Mouse (Mus musculus) gastrocnemius, adult 8-10 months (tissue): ENCODE measurements around the gene Olfr450. TPM values are rescaled to one million over a fixed set of nuclear protein-coding genes. Genes with fewer than 3 reads are reported as not detected.

Source experiments
- DNase-seq, 2 experiments: peaks; one replicate each; pipeline ENCODE4 v3.0.0; 2022; ENCODE audit warnings: low spot score in 2 of 2
- total RNA-seq, 4 experiments: library from RNA; stranded (reverse); gene quantifications; 2 replicates each; pipeline ENCODE4 v1.2.4; 2022

The Olfr450 gene
- not detected for total RNA-seq

DNA sequence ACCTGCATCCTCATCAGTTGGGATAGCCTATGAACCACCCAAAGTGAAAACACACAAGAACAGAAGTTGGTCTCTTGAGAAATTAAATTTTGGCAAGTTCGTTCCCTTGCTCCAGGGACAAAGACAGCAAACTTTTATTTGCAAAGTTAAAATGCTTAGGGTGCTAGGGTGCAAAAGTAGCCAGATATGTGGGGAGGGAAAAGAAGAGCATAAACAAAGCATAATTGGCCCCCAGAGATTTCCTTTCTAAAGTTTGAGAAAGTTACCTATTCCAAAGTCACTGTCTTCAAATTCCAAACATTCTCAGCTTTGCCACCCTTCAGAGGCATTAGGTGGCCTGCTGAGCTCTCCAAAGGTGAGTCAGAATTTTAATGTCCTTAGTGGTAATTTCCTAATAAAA lies at the start of gene Olfr450:
Gene Olfr450, plus strand, starts transcription at position 301 of the 400 bp plus-strand sequence.
- DNase-seq: no peak

DNA sequence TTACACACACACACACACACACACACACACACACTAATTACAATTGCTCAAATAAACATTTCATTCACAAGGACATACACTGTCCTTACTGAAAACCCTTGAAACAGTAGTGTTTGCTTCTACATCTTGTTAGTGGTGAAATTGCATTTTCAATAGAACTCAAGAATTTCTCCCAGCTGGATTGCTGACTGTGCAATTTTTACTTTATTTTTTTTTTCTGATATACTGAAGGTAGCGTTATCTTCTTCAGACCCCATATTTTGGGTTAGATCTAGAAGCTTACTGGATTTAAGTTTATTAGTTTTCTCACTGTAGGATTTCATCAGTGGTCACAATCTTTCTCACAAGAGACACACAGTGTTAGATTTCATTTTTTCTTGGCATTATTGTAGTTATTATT lies 34.7 kb upstream of the Olfr450 start:
- no peak for DNase-seq

DNA sequence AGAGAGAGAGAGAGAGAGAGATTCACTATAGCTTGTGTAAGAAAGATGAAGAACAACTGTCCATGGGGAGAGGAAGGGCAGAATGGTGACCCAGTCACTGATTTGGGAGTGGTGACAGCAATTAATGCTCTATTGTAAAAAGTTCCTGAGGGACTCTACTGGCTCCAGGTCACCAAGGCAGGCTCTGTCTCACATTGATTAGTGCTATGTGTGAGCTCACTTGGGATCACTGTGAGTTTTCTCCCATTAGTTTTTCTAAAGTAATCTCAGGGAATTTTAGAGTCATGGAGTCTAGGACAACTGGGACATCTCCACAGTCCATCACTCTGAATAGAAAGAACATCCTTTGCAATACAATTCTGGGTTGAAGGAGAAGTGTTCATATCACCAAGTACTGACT lies 26.9 kb upstream of the Olfr450 start, which contains the start of gene Olfr452:
Gene Olfr452, plus strand, starts transcription at position 301 of the 400 bp plus-strand sequence.
- no peak for DNase-seq

DNA sequence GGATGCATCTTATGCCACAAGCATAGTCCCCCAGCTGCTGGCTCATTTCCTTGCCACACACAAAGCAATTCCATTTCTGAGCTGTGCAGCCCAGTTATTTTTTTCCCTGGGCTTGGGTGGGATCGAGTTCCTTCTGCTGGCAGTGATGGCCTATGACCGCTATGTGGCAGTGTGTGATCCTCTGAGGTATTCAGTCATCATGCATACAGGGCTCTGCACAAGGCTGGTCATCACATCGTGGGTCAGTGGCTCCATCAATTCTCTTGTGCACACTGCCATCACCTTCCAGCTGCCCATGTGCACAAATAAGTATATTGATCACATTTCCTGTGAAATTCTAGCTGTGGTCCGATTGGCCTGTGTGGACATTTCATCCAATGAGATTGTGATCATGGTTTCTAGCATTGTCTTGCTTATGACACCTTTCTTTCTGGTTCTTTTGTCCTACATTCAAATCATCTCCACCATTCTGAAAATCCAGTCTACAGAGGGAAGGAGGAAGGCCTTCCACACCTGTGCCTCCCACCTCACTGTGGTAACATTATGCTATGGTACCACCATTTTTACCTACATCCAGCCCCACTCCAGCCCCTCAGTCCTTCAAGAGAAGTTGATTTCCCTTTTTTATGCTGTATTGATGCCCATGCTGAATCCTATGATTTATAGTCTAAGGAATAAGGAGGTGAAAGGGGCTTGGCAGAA lies 21.3 kb upstream of the Olfr450 start:
- no peak for DNase-seq

DNA sequence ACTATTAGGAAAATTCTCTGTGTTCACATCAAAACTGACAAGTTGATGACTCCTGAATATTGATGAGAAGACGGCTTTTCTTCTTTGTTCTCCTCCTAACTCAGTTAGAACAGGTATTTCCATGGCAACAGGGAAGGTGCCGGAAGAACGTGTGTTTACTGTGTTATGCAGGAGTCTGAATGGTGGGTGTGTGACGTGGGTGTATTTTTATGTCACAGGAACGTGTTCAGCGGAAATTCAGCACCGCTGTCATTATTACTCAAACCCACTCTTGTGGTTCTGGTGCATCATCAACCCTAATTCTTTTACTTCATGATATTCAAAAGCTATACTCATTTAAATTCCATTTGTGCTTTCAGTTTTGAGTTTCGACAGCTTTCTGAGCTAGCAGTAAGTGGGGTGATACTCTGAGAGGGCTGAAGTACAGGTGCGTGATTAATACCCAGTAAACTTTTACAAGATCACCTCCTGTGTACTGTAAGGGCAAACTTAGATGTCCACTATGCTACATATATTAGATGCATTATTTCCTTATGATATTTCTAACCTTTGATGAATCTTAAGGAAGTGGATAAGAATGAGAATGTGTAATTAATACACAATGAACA lies 20.7 kb upstream of the Olfr450 start:
- no peak for DNase-seq

DNA sequence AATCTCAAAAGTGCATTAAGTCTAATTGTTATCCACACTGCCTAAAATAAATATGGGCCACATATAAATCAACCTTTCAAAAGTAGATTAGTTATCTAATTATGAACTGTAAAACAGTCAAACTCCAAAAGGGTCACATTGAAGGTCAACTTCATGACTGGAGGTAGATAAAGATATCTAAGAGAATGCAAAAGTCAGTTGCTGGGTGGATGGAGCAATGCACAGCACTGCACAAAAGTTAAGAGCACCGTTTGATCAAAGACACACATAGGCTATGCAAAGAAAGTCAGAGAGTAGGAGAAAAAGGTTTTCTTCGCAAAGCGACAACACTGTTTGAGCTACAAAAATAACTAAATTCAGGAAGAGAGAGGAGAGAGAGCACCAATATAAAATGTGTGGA lies 16.8 kb upstream of the Olfr450 start:
- no peak for DNase-seq

DNA sequence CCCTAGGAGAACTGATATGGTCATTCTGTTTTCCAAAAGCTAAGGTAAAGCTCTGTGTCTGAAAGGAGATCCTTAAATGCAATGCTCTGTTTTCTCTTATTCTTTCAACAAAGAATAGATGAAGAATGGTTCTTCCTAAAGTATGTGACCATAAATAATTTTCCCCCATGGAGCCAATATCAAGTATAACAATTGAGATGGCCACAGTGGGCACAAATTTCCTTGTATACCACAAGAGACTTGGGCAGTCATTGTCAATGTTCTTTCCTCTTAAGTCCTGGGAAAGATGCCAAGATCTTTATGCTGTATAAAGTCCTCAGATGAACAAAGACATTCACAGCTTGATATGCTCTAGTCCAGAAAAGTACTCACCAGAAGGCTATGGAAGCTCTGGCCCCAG lies 22.3 kb downstream of the Olfr450 start, which contains the start of gene Olfr449:
Gene Olfr449, plus strand, starts transcription at position 301 of the 400 bp plus-strand sequence.
- DNase-seq: no peak

DNA sequence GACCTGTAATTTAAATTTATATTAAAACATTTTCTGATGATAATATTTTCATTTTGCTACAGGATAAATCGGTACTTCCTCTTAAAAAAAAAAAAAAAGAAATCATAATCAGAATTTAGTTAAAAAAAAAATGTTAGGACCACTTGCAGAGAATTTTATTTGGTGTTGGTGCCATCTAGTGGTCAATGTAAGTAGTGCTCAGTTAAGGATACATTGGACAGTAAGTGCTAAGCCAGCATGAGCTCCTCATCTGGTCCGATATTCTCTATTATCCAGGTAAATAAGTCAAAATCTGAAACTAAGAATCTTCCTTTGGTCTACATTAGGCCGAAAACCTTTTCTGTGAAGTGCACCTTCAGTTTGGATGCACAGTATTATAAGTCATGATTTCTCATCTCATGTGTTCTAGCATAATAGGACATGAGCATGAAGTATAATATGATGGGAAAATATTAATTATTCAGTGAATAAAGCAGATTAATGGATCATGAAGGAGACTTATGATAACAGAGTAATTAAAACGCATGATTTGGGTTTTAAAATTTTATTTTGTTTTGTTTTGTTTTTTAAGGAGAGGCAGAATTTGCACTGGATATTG lies 48.6 kb downstream of the Olfr450 start:
- DNase-seq: no peak

Other genes starting within 250 kb of the Olfr450 start
- gene Tcaf3, start 214.2 kb upstream of the Olfr450 start, total RNA-seq: not detected
- gene Tcaf2, start 166.7 kb upstream of the Olfr450 start, total RNA-seq: 1 to 10 TPM; 1.2 to 2.0 (median 1.5) TPM
- gene Tcaf1, start 101.9 kb upstream of the Olfr450 start, total RNA-seq: 1 to 10 TPM; 3.9 to 6.3 (median 4.7) TPM
- not detected for gene Olfr453, start 72.6 kb upstream of the Olfr450 start, total RNA-seq
- gene Olfr38, start 55.5 kb upstream of the Olfr450 start, total RNA-seq: not detected
- not detected for gene Olfr452, start 26.8 kb upstream of the Olfr450 start, total RNA-seq
- gene Olfr449, start 22.4 kb downstream of the Olfr450 start, total RNA-seq: not detected
- gene Olfr448, start 78.5 kb downstream of the Olfr450 start, total RNA-seq: not detected
- not detected for gene Olfr447, start 96.9 kb downstream of the Olfr450 start, total RNA-seq
- not detected for gene Olfr446, start 109.4 kb downstream of the Olfr450 start, total RNA-seq
- not detected for gene Olfr444, start 137.1 kb downstream of the Olfr450 start, total RNA-seq